Mouse (Mus musculus): ENCODE results near the gene Fgd5. TPM values are rescaled to one million over a fixed set of nuclear protein-coding genes. Genes with fewer than 3 reads are reported as not detected.
"Not testable (repeated sequence)": the region's sequence is repeated elsewhere in the genome, so short reads cannot be mapped to it uniquely, and the experiment has no call there.

The Fgd5 gene
- polyA plus RNA-seq, 1 experiment from 2014 or later = 8.0 TPM

DNA sequence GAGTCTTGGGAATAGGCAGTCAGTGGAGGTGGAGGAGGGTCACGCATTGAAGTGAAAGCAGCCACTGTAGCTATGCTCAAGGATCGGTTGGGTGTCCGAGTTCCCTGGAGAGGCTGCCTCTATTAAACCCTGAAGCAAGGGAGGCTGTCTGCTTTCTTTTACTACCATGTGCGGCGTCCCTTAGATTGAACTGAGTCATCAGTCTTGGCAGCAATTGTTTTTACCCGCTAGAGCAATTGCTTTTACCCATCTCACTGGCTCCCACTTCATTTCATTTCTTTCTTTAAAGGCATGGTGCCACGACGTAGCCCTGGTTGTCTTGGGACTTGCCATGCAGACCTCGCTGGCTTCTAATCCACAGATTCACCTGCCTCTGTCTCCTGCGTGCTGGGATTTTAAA is 85.4 kb downstream of the Fgd5 start:
- no peak overlapping the region for H3K4me3 ChIP-seq (ENCODE audit: low read depth, low read length)
- no peak overlapping the region for H3K27ac ChIP-seq (ENCODE audit: low read depth, low read length)
- DNase-seq (ENCODE audit: low spot score) (no peak), ATAC-seq (replicated peaks; ENCODE audit: low FRiP score) (no peak)
- no peak overlapping the region for H3K4me2 ChIP-seq
- 86% methylated on average over 10 of the region's 10 CpGs for WGBS
- no peaks in the 10 kb centered on the region for H3K36me3 ChIP-seq (ENCODE audit: control insufficient read depth, insufficient read depth, low read length)
- H3K9me3 ChIP-seq (ENCODE audit: control insufficient read depth, low read length) = no peaks in the 10 kb centered on the region
- H3K4me1 ChIP-seq (replicated peaks; ENCODE audit: control insufficient read depth, insufficient read depth, low read length) = no peaks in the 10 kb centered on the region
- H3K9ac ChIP-seq (ENCODE audit: low read depth, low read length) = no peak overlapping the region
- H3K27me3 ChIP-seq (replicated peaks; ENCODE audit: control insufficient read depth, insufficient read depth, low read length) = no peaks in the 10 kb centered on the region

DNA sequence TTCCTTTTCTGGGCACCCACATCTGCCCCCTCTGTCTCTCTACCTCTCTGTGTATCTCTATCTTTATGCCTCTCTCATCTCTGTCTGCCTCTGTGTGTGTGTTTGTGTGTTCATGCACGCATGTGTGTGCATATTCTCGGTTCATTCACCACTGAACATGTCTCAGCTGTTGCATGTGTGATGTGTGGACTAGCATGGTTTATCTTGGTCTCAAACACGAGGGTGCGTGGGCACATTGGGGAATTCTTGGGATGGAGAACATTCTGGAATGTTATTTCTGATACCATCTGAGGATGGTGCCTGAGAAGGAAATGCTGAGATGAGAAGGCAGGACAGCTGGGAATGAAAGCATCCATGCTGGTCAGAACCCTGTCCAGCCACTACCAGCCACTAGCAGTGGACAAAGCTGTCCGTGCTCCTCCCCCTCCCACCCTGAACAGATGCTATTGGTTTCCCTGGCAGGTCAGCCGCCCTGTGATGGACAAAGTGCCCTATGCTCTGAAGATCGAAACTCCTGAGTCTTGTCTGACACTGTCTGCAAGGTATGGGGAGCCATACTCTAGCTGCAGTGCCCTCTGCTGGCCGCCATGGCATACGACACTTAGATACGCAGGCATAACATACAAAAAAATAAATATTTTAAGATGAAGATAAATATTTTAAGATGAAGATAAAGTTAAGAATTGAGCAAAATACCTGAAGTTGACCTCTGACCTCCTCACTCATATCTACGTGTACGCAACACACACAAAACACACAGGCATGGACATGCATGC is 87.2 kb downstream of the Fgd5 start:
- H3K4me3 ChIP-seq (ENCODE audit: low read depth, low read length) = no peak overlapping the region
- no peaks in the 10 kb centered on the region for H3K9me3 ChIP-seq (ENCODE audit: control insufficient read depth, low read length)
- H3K36me3 ChIP-seq (ENCODE audit: control insufficient read depth, insufficient read depth, low read length) = no peaks in the 10 kb centered on the region
- H3K27me3 ChIP-seq (replicated peaks; ENCODE audit: control insufficient read depth, insufficient read depth, low read length) = no peaks in the 10 kb centered on the region
- DNase-seq (ENCODE audit: low spot score) (peak; percentile 51), ATAC-seq (replicated peaks; ENCODE audit: low FRiP score) (no peak)
- no peak overlapping the region for H3K4me2 ChIP-seq
- H3K4me1 ChIP-seq (replicated peaks; ENCODE audit: control insufficient read depth, insufficient read depth, low read length) = no peaks in the 10 kb centered on the region
- no peak overlapping the region for H3K9ac ChIP-seq (ENCODE audit: low read depth, low read length)
- no peak overlapping the region for H3K27ac ChIP-seq (ENCODE audit: low read depth, low read length)
- WGBS = 53% methylated on average over 12 of the region's 12 CpGs

DNA sequence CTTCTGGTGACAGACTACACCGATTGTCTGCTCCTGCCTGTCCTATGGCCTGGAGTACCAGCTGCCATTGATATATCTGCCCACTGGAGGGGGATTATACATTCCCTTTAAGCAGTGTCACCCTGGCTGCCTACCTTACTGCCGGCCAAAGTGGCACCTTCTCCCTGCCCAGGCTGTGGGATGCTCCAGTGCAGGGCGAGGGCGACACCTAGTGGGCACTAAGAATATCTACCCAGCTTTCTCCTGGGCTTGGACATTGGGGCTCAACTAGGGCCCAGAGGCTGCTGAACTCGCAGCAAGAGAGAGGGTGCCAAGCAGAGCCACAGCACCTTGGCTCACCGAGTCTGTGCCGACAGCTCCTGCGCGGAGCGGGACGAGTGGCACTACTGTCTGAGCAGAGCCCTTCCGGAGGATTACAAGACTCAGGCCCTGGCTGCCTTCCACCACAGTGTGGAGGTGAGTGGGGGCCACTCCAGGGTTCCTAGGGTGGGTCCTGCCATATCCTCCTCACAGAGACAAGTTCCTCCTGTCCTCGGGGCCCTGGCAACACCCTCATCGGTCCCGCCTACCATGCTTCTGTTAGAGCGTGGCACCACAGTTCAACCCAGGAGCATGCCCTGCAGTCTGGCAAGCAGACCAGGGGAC is 88.6 kb downstream of the Fgd5 start:
- Histone ChIP-seq H3K27ac (ENCODE audit: low read depth, low read length) (no peak overlapping the region), H3K9ac (ENCODE audit: low read depth, low read length) (no peak overlapping the region), H3K27me3 (replicated peaks; ENCODE audit: control insufficient read depth, insufficient read depth, low read length) (no peaks in the 10 kb centered on the region), H3K36me3 (ENCODE audit: control insufficient read depth, insufficient read depth, low read length) (no peaks in the 10 kb centered on the region), H3K4me3 (ENCODE audit: low read depth, low read length) (no peak overlapping the region), H3K4me1 (replicated peaks; ENCODE audit: control insufficient read depth, insufficient read depth, low read length) (no peaks in the 10 kb centered on the region), H3K9me3 (ENCODE audit: control insufficient read depth, low read length) (no peaks in the 10 kb centered on the region), H3K4me2 (no peak overlapping the region)
- peak; percentile 53 for DNase-seq (ENCODE audit: low spot score)
- WGBS = 44% methylated on average over 16 of the region's 16 CpGs
- ATAC-seq (replicated peaks; ENCODE audit: low FRiP score) = peak; percentile 71

DNA sequence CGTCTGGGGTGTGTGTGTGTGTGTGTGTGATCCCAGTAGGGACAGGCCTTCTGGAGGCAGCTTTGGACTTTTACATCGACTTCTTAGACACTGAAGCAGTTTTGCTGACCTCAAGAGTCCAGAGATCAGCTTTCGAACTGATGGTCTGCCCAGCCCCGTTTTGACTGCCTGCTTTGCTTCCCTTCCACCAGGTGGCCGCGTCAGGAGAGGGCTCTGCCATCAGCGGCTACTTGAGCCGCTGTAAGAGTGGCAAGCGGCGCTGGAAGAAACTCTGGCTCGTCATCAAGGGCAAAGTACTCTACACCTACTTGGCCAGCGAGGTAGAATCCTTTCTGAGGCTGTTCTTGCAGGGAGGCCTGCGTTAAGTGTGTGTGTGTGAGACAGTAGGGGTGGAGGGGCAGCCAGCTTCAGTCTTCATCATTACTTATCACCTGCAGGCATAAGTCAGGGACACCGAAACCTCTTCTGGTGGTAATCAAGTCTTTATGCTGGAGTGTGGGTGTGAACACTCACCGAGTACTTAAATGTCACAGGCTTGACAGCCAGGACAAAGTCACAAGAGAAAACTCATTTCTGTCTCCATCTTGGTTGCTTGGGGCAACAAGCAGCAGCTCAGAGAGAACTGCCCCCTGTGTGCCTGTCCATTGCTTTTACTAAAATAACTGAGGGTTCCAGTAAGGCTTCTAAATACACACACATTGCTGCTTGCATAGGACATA is 92.6 kb downstream of the Fgd5 start:
- Histone ChIP-seq H3K36me3 (ENCODE audit: control insufficient read depth, insufficient read depth, low read length) (no peaks in the 10 kb centered on the region), H3K9me3 (ENCODE audit: control insufficient read depth, low read length) (no peaks in the 10 kb centered on the region), H3K27me3 (replicated peaks; ENCODE audit: control insufficient read depth, insufficient read depth, low read length) (no peaks in the 10 kb centered on the region), H3K9ac (ENCODE audit: low read depth, low read length) (no peak overlapping the region), H3K4me2 (no peak overlapping the region), H3K27ac (ENCODE audit: low read depth, low read length) (no peak overlapping the region), H3K4me3 (ENCODE audit: low read depth, low read length) (no peak overlapping the region), H3K4me1 (replicated peaks; ENCODE audit: control insufficient read depth, insufficient read depth, low read length) (no peaks in the 10 kb centered on the region)
- no peak for DNase-seq (ENCODE audit: low spot score)
- no peak for ATAC-seq (replicated peaks; ENCODE audit: low FRiP score)
- WGBS = 57% methylated on average over 15 of the region's 15 CpGs

DNA sequence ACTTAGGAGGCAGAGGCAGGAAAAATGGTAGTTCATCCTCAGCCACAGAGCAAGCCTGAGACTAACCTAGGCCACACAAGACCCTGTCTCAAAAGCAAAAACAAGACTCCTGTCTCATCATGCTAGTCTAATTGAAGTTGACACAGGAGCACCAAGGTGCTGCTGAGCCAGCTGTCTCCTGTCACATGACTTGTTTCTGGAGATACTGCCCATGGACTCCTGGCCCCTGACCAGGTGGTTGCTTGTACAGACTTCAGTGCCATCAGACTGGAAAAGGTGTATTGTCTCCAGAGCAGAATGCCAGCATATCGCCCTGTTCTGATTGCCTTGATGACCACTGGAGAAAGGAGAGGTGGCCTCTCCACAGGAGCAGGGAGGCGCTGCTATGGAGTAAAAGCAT is 102.1 kb downstream of the Fgd5 start:
- WGBS = 91% methylated on average over 2 of the region's 2 CpGs
- no peak for ATAC-seq (replicated peaks; ENCODE audit: low FRiP score)

DNA sequence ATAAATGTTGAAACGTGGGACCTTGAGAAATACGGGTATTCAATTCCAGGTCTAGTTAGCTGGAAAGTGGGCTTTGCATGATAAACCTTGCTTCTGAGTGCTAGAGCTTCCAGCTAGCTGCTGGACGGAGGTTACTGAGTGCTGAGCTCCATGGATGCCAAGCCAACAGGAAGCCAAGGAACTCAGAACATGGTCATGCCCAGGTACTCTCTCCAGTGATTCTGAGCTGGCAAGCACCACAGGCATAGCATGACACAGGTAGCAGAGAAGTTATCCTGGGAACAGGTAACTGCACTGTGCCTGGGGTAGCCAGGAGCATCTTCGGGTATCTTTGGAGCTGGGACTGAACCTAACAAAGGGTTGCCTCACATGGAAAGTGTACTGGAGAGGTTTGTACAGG is 104.1 kb downstream of the Fgd5 start:
- Histone ChIP-seq H3K4me3 (ENCODE audit: low read depth, low read length) (no peak overlapping the region), H3K9me3 (ENCODE audit: control insufficient read depth, low read length) (no peaks in the 10 kb centered on the region), H3K27ac (ENCODE audit: low read depth, low read length) (no peak overlapping the region), H3K4me1 (replicated peaks; ENCODE audit: control insufficient read depth, insufficient read depth, low read length) (no peaks in the 10 kb centered on the region), H3K9ac (ENCODE audit: low read depth, low read length) (no peak overlapping the region), H3K27me3 (replicated peaks; ENCODE audit: control insufficient read depth, insufficient read depth, low read length) (no peaks in the 10 kb centered on the region), H3K4me2 (no peak overlapping the region), H3K36me3 (ENCODE audit: control insufficient read depth, insufficient read depth, low read length) (no peaks in the 10 kb centered on the region)
- DNase-seq (ENCODE audit: low spot score) (no peak), ATAC-seq (replicated peaks; ENCODE audit: low FRiP score) (no peak)
- WGBS = 78% methylated on average over 4 of the region's 4 CpGs

More for the DNA sequence above, 102.1 kb downstream of the Fgd5 start:
- H3K9me3 ChIP-seq (ENCODE audit: control insufficient read depth, low read length) = no peaks in the 10 kb centered on the region
- no peak overlapping the region for H3K27ac ChIP-seq (ENCODE audit: low read depth, low read length)
- H3K4me1 ChIP-seq (replicated peaks; ENCODE audit: control insufficient read depth, insufficient read depth, low read length) = no peaks in the 10 kb centered on the region
- no peaks in the 10 kb centered on the region for H3K27me3 ChIP-seq (replicated peaks; ENCODE audit: control insufficient read depth, insufficient read depth, low read length)
- H3K4me2 ChIP-seq = no peak overlapping the region
- H3K36me3 ChIP-seq (ENCODE audit: control insufficient read depth, insufficient read depth, low read length) = no peaks in the 10 kb centered on the region
- H3K9ac ChIP-seq (ENCODE audit: low read depth, low read length) = no peak overlapping the region
- H3K4me3 ChIP-seq (ENCODE audit: low read depth, low read length) = no peak overlapping the region
- DNase-seq (ENCODE audit: low spot score) = no peak

DNA sequence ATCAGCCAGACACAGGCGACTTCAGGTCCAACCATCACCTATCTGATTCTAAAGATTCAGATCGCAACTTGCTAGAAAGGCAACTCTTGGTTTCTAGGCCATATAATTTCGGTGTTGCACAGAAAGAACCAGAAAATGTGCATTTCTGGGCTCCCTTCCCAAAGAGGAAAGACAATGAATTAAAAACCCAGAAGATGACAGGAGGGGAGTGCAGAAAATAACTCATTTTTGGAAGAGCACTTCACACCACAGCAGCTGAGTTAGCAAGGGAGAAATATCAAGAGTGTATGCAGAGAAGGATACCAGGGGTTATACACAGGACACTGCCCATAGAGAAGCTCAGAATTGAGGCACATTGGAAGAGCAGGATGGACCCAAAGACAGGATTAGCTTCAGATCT is 106.3 kb downstream of the Fgd5 start:
- H3K9ac ChIP-seq (ENCODE audit: low read depth, low read length) = no peak overlapping the region
- ATAC-seq (replicated peaks; ENCODE audit: low FRiP score) = no peak
- no peak overlapping the region for H3K4me3 ChIP-seq (ENCODE audit: low read depth, low read length)
- H3K36me3 ChIP-seq (ENCODE audit: control insufficient read depth, insufficient read depth, low read length) = no peaks in the 10 kb centered on the region
- peaks cover 1% of the 10 kb centered on the region; the same call in 1 of the 2 replicates for H3K4me1 ChIP-seq (replicated peaks; ENCODE audit: control insufficient read depth, insufficient read depth, low read length)
- H3K27ac ChIP-seq (ENCODE audit: low read depth, low read length) = no peak overlapping the region
- no peak overlapping the region for H3K4me2 ChIP-seq
- H3K27me3 ChIP-seq (replicated peaks; ENCODE audit: control insufficient read depth, insufficient read depth, low read length) = no peaks in the 10 kb centered on the region
- 73% methylated on average over 3 of the region's 3 CpGs for WGBS
- DNase-seq (ENCODE audit: low spot score) = no peak
- H3K9me3 ChIP-seq (ENCODE audit: control insufficient read depth, low read length) = no peaks in the 10 kb centered on the region

DNA sequence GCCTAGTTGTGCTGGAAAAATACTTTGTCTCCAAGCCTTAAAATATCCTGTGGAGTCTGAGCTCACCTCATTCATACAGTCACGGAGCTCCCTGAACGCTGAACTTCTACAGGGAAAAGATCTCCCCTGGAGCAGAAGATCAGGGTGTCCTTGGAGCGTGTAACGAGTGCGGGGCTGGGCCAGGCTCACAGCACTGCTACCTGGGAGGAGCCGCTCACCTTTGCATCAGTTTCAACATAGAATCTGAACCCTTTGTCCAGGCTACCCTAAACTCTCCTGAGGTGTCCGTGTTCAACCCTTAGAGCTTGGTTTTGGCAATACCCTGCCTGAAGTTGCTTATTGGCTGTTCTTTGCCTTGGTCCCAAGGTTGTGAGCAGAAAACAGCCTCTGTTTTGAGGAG is 110.5 kb downstream of the Fgd5 start:
- H3K4me3 ChIP-seq (ENCODE audit: low read depth, low read length); H3K9me3 ChIP-seq (ENCODE audit: control insufficient read depth, low read length); H3K27ac ChIP-seq (ENCODE audit: low read depth, low read length); H3K36me3 ChIP-seq (ENCODE audit: control insufficient read depth, insufficient read depth, low read length); DNase-seq (ENCODE audit: low spot score); ATAC-seq (replicated peaks; ENCODE audit: low FRiP score); H3K4me2 ChIP-seq; H3K9ac ChIP-seq (ENCODE audit: low read depth, low read length); H3K27me3 ChIP-seq (replicated peaks; ENCODE audit: control insufficient read depth, insufficient read depth, low read length): not testable (repeated sequence)
- 85% methylated on average over 7 of the region's 7 CpGs for WGBS
- H3K4me1 ChIP-seq (replicated peaks; ENCODE audit: control insufficient read depth, insufficient read depth, low read length) = peaks cover 15% of the 10 kb centered on the region
